Mouse (Mus musculus) right cerebral cortex, adult 2 months (tissue): ENCODE data around the gene Atp11c.
A peak's percentile ranks its signal among the peaks of the same experiment; 100 is the strongest.

Experiments
- DNase-seq, 2 experiments: peaks; one replicate each; pipeline ENCODE4 v3.0.0; 2021 to 2022; ENCODE audit warnings: low spot score in 2 of 2

Atp11c gene

GRCm38 (mm10) chrX:60394292-60394691 lies 198.2 kb downstream of the Atp11c start:
- no peak for DNase-seq

GRCm38 (mm10) chrX:60386852-60387251 lies 205.6 kb downstream of the Atp11c start:
- DNase-seq, result no peak

- no peak for DNase-seq
These were observed 210.8 kb downstream of the Atp11c start for GRCm38 (mm10) chrX:60381711-60382110.

GRCm38 (mm10) chrX:60380386-60380785 lies 212.1 kb downstream of the Atp11c start:
- no peak for DNase-seq

GRCm38 (mm10) chrX:60348741-60349140 lies 243.8 kb downstream of the Atp11c start:
- DNase-seq, result no peak

GRCm38 (mm10) chrX:60345447-60345846 lies 247.1 kb downstream of the Atp11c start:
- no peak for DNase-seq

- DNase-seq, result no peak
These were observed 247.5 kb downstream of the Atp11c start for GRCm38 (mm10) chrX:60344991-60345390.

- no peak for DNase-seq
These were observed 262.8 kb downstream of the Atp11c start for GRCm38 (mm10) chrX:60329735-60330134.

GRCm38 (mm10) chrX:60321321-60321720 lies 271.2 kb downstream of the Atp11c start:
- DNase-seq, result no peak

- DNase-seq, result no peak
These were observed 274.8 kb downstream of the Atp11c start for GRCm38 (mm10) chrX:60317661-60318060.

- DNase-seq, result no peak
These were observed 300.2 kb downstream of the Atp11c start for GRCm38 (mm10) chrX:60292335-60292734.

- DNase-seq, result no peak
These were observed 337.2 kb downstream of the Atp11c start for GRCm38 (mm10) chrX:60255346-60255745.

- DNase-seq, result no peak
These were observed 404.8 kb downstream of the Atp11c start for GRCm38 (mm10) chrX:60187726-60188125.

- DNase-seq, result no peak
These were observed 409.9 kb downstream of the Atp11c start for GRCm38 (mm10) chrX:60182611-60183010.

- no peak for DNase-seq
These were observed 413.6 kb downstream of the Atp11c start, which contains the start of gene Mcf2 for GRCm38 (mm10) chrX:60178744-60179458. Gene Mcf2, minus strand, starts transcription at chrX:60179089.

- DNase-seq, result peak in 1 of 2 experiments; percentile 2
These were observed 414.3 kb downstream of the Atp11c start for GRCm38 (mm10) chrX:60178025-60178743.
